Mouse (Mus musculus): ENCODE results near the gene Hoxa9. TPM values are rescaled to one million over a fixed set of nuclear protein-coding genes. Genes with fewer than 3 reads are reported as not detected.
A peak's percentile ranks its signal among the peaks of the same experiment; 100 is the strongest.

The Hoxa9 gene
- total RNA-seq, 2 experiments from 2014 or later: 7.8 to 8.3 TPM

DNA sequence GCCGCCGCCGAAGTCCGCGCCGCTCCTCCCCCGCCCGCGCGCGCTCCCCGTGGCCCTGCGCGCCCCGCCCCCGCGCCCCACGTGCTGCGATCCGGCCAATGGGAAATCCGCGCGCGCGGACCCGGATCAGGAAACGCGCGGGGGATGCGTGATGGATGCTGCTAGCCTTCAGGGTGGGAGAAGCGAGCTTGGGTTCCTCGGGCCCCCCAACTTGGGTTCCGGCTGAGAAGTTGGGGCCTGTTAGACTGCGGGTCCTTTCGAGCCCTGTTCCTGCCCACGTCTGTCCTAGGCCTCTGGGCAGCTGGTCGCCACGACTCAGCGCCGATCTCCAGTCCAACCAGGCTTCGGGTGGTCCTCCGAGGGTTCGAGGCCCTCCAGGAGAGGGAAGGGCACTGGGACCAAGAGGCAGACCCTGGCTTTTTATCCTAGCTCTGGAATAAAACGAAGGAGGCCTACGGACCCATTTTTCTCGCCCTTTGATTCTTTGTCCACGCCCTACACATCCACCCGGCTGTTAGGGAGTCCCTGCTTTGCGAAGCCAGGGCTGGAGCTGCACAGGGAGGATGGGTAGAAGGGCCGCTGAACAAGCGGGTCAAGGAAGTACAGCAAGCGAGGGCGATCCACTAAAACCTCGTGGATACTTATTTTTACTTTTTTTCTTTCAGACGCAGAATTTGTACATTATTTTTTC, 38.9 kb downstream of the Hoxa9 start:
- peak; percentile 90 for DNase-seq
- intact Hi-C loops (cut with DNase I; ENCODE audit: low total_unique reads): no loop called here

DNA sequence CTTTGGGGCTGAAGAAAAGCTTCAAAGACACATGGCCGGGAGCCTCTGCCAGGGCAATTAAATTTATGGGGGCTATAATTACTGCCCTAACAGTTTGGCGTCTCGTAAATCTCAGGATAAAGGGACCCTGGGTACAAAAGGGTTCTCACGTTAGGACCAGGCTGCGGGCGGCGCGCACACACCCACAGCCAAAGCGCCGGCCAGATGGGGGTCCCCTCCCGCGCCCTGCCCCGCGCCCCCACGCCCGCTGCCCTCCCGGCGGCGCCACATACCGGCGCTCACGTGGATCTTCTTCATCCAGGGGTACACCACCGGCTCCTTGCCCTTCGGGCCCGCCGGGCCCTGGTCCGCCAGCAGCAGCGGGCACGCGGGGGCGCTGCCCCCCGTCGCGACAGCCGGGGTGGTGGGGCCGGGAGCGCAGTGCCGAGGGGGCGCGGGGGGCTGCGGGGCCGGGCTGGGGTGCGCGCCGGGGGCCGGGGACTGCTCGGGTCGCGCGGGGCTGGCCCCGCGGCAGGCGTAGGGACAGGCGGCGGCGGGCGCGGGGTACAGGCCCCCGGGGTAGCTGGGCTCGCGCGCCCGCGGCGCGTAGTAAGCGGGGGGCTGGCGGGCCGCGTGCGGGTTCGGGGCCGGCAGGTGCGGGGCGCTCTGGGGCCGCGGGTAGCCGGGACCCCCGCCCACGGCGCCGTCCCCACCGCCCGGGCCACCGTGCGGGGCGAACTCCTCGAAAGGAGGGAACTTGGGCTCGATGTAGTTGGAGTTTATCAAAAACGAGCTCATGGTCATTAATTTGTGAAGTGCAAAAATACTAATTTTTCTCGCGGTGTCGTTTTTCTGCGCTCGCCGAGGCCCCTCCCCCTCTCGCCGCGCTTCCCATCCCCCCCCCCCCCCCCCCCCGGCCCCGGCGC, 39.7 kb downstream of the Hoxa9 start, which contains the start of gene Hoxa4:
TSS of gene Hoxa4 (minus strand) at position 848 of the 905 bp plus-strand sequence.
- DNase-seq: peak; percentile 32
- intact Hi-C loops (cut with DNase I; ENCODE audit: low total_unique reads): no loop called here

DNA sequence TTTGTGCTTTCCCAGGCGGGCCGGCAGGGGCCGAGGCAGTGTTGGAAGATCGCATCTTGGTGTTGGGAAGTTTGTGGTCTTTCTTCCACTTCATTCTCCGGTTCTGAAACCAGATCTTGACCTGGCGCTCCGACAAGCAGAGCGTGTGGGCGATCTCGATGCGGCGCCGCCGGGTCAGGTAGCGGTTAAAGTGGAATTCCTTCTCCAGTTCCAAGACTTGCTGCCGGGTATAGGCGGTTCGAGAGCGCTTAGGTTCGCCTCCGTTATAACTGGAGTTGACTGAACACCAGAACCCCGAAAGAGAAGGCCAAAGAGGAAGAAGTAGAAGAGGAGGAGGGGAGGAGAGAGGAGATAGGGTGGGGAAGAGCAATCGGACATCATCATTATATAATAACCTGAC, 40.5 kb downstream of the Hoxa9 start:
- DNase-seq: no peak
- intact Hi-C loops (cut with DNase I; ENCODE audit: low total_unique reads): no loop called here

DNA sequence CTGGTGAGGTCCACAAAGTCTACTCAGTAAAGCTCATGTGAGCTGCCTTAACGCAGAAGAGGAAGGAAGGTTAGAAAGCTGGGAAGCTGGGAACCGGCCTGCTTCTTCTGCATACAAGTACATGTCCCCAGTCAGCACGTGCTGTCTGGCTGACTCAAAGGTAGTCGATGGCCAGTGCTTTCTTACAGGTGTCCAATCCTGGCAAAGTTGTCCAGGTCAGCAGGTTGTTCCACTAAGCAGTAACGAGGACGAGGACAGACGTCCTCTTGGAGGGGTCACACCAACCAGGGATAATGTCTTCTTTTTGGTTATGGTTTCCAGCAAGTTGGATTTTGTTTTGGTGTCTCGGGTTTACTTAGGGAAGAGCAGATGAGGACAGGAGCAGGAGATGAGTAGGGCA, 41.0 kb downstream of the Hoxa9 start:
- no peak for DNase-seq
- intact Hi-C loops (cut with DNase I; ENCODE audit: low total_unique reads): no loop called here

DNA sequence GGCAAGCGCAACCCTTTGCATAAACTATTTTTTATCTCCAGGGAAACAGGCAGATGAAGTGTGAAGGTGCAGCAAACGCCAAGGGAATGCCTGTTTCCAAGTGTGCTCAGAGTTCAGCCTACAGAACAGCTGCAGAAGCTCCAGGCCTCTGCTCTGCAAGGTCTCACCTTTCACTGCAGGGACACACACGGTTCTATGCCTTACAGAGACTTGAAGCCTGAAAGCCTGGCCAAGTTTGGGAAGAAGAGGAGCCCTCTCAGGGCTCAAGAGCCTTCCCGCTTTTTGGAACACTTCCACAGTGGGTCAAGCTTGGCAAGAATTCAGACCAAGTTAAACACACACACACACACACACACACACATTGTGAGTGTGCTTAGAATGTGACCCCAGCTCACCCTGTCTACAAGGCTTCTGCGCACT, 41.7 kb downstream of the Hoxa9 start:
- peak; percentile 43 for DNase-seq
- intact Hi-C loops (cut with DNase I; ENCODE audit: low total_unique reads): no loop called here

DNA sequence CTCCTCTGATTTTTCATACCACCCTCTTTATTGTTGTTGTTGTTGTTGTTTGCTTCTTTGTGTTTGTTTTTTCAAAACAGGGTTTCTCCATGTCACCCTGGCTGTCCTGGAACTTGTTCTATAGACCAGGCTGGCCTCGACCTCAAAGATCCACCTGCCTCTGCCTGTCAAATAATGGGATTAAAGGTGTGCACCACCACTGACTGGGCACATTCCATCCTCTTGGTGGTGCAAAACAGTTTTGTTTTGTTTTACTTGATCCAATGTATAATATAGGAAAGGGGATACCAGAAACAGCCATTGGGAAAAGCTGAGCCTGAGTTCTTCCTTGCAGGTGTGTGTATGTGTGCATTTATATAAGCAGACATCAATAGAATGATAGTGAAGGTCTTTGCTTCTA, 44.4 kb downstream of the Hoxa9 start:
- no peak for DNase-seq
- intact Hi-C loops (cut with DNase I; ENCODE audit: low total_unique reads): no loop called here

DNA sequence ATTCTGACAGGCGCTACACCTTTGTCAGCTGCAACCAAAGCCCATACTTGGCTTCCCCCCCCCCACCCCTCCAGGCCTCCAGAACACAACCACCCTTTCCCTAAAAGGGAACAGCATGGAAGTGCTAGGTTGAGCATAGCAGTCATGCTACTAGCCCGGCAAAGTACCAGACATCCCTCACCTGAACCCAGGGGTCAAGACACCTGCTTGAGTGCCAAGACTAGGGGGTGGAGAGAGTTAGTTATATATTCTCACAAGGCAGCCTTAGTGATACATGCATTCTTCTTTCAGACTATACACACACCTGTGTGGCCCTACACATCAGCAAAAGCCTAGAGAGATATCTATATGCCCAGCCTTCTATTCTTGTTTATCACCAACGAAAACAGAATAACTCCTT, 45.1 kb downstream of the Hoxa9 start:
- intact Hi-C loops (cut with DNase I; ENCODE audit: low total_unique reads): no loop called here
- no peak for DNase-seq

DNA sequence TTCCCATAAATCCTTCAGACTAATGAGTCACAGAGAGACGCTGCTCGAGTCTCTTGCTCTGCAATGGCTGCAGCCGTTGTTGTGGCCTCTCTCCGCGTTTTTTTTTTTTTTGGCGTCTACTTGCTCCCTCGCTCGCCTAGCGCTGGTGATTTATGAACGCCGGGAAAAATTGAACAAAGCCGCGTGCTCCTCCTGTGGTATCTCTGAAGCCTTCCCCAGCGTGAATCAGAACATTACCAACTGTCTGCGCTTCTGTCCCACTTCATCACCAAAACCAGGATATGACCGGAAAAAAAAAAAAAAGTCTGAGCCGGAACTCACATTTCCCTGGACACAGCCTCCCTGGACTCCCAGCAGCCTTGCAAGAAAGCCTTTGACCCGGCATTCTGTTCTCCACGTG, 45.7 kb downstream of the Hoxa9 start:
- intact Hi-C loops (cut with DNase I; ENCODE audit: low total_unique reads): no loop called here
- DNase-seq: no peak

DNA sequence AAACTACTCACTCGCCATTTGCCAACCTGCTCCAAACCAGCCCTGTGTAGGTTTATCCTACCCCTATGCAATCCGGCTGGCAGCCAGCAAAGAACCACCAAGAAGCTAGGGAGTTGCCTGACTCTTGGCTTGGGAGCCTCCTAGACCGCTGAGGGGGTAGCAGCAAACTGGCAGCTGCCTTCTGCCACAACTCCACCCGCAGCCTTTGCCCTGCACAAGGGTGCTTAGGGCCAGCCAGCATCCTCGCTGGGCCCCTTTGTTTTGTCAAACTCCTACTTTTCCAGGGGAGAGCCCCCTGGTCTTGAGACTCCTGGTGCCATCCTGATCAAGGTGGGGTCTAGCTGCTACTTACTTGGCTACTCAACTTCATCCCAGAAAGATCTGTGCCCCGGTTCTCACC, 46.2 kb downstream of the Hoxa9 start:
- no peak for DNase-seq
- intact Hi-C loops (cut with DNase I; ENCODE audit: low total_unique reads): no loop called here

DNA sequence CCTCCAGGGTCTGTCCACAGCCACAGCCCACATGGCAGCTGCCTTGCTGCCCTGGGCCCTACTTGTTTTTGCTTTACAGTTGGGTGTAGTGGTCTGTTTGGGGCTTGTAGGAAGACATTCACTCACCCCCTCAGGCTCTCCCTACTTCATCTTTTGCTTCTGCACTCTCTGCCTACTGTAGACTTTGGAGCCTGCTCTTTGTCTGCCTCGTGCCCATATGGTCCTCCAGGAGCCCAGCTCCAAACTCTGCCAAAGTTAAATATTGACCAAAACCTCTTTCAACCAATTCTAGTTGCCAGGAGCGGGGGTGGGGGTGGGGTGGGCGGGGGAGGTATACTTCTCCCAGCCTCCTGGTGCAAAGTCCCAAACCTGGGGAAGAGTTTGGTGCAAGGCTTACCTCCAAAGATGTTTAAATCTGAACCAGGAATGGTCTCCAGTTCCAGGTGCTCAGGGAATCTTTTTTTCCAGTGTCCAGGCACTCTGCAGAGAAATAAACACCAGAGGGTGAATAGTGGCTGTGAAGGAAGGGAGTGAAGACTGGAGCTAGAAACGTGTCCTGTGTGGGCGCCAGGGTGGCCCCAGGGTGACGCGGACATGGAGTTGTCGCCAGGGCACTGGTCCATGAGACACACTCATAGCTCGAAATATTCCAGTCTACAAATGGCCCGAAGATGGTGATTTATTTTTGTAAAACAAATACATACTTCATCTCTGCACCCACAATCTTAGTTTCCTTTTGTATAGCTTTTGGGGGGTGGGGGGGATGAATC, 47.4 kb downstream of the Hoxa9 start:
- intact Hi-C loops (cut with DNase I; ENCODE audit: low total_unique reads): no loop called here
- DNase-seq: no peak

DNA sequence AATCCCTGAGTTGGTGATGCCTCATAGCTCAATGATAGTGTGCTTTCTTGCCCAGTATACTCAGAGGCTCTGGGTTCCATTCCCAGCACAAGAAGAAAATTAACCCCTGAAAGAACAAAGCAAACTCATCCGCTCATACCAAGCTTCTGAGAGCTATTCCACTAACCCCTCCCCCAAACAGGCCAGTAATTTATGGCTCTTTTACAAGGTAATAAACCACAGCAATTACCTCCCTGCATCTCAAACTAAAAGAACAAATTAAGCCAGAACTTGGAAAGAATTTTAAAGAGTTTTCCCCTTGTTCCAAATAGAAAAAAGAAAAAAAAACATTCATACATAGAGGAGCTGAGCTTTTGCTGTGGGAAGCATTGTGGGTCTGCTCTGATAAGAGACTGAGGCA, 48.1 kb downstream of the Hoxa9 start:
- no peak for DNase-seq
- intact Hi-C loops (cut with DNase I; ENCODE audit: low total_unique reads): no loop called here

DNA sequence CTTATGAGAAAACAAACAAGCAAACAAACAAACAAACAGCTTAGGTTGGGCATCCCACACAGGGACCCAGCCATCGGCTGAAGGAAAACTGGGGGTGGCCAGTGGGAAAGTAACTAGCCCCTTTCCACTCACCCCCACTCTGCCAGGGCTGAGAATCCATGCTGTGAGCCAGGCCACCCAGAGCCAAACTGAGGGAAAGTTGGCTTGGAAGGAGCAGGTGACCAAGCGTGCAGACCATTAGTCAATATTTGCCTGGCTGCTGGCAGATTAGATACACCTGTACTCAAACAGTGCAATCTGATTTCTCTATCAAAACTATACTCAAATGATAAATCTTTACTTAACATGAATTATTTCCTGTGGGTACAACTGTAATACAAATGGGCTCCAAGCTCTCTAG, 48.9 kb downstream of the Hoxa9 start:
- DNase-seq: no peak
- intact Hi-C loops (cut with DNase I; ENCODE audit: low total_unique reads): no loop called here

DNA sequence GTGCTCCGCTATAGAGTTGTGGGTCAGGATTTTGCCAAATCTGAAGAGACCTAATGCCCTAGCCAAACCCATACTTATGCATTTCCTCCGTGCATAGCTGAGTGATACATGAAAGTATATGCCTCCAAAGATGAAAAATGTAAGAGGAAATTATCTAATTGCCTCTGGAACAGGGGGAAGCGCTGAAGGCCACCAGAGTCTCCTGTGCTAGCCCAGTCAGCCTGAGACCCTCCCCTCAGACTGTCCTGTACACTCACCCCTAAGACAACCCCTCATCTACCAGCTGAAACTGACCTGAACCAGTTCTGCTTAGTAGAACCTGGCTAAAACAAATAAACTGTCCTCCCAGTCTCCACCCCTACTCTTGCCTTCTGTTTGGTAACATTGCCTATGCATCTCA, 50.2 kb downstream of the Hoxa9 start:
- no peak for DNase-seq
- intact Hi-C loops (cut with DNase I; ENCODE audit: low total_unique reads): no loop called here

DNA sequence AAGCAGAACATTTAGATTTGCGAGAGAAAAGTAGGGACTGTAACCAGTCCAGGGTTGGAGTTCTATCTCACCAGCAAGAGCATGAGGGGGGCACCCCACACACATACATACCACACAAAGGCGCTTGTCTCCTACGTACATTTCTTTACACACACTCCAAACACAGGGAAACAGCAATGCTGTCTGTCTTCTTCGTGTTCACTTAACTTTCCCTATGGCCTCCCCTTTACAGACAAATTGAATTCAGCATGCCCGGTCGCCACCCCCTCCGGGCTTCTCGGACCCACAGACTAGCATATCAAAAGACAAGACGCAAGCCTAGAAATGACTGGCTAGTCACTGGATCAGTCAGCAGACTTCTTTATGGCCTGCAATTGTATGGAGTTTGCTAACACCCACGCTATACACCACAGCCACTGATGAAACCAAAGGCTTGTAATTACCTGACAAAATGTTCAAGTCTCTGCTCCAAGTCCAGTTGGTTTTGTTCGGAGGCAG, 50.6 kb downstream of the Hoxa9 start:
- intact Hi-C loops (cut with DNase I; ENCODE audit: low total_unique reads): no loop called here
- no peak for DNase-seq

DNA sequence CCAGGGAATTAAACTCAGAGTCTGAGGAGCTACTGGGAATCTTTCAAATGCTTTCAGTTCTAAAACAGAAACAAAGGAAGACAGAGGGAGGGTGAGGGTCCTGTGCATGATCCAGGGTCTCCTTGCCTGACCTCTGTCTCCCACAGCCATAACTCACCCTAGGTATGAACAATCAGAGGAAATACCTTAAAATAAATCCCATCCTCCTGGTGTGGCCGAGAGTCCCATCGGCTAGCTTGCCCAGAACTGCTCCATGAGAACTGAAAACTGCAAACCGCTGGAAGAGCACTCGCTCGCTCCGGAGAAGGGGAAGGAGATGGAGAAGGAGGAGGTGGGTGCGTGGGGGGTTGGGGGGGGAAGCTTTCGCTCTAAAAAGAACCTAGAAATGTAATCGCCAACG, 51.2 kb downstream of the Hoxa9 start:
- DNase-seq: no peak
- intact Hi-C loops (cut with DNase I; ENCODE audit: low total_unique reads): no loop called here

DNA sequence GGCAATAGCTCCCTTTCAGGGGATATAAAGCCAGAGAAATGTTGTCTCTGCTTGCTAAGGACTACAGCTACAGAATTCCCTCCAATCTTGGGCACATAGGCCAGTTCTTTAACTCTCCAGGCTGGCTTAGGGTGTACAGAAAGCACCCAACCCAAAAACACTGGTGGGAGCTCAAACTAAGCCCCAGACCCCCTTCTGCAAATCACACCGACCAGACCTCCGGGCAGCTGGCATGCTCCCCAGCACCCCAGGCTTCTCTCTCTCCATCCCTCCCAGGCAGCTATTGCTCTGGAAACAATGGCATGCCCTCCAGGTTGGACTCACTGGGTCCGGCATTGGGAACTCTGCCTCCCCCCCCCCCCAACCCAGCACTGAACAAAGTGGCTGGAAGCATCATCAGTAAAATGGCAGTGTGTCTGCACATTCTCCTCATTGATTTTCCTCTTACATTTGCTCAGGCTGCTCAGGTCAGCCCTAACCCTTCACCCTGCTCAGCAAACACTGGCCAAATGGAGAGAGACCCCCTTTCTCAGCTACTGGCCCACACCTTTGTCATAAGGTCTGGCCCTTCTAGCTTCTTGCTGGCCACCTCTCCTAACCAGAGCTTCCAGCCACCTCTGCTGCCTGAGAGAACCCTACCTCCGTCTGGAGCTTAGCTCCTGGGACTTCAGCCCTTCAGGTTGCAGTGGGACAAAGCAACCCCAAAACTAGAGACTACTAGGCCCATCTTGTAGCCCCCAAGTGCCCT, 51.8 kb downstream of the Hoxa9 start:
- intact Hi-C loops (cut with DNase I; ENCODE audit: low total_unique reads): no loop called here
- DNase-seq: no peak

DNA sequence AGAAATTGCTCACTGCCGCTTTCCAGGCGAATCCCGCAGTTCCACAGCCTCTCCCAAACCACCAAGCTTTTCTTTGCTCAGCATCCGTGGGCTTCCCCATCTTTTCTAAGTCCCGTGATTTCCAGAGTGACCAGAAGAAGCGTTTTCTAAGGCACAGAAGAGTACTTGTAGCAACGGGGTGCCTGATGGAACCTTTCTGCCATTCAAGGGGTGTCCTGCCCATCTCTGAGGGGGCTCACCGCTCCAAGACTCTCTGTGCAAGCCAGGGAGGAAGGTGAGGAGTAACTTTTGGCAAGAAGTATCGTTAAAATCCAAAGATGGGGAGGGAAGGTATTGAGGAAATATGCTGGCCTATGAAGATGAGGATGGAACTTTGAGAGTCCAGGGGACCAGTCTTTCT, 53.1 kb downstream of the Hoxa9 start:
- intact Hi-C loops (cut with DNase I; ENCODE audit: low total_unique reads): no loop called here
- DNase-seq: no peak

DNA sequence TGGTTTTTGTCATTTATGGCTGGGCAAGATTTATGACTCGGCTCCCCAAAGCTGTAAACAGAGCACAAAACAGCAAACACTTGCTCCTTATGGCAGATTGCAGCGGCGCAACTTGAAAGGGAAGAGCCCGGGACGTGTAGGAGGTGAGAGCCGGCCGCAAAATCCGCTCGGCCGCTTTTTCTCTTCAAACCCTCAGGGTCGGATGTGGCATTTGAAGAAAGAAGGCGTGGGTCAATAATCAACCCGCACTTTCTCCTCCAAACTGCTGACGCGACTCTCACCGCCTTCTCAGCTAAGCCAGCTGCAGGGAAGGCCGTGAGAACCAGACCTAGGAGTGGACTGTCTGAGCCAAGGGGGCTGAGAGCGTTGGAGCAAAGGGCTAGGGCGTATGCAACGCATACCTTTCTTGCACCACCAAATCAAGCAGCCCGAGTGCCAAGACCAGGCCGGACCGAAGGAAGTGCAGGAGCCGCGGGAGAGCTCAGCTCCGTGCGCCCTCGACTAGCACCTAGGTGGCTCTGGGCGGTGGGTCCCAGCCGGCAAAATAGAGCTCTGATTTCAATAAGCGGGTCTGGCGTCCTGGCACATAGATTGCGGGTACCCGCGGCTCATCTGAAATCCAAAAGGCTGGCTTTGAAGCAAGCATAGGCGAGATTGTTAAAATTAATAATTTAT, 53.7 kb downstream of the Hoxa9 start, which contains the start of gene 5730596B20Rik:
TSS of gene 5730596B20Rik (plus strand) at position 438 of the 675 bp plus-strand sequence.
- DNase-seq: no peak
- intact Hi-C loops (cut with DNase I; ENCODE audit: low total_unique reads): no loop called here

DNA sequence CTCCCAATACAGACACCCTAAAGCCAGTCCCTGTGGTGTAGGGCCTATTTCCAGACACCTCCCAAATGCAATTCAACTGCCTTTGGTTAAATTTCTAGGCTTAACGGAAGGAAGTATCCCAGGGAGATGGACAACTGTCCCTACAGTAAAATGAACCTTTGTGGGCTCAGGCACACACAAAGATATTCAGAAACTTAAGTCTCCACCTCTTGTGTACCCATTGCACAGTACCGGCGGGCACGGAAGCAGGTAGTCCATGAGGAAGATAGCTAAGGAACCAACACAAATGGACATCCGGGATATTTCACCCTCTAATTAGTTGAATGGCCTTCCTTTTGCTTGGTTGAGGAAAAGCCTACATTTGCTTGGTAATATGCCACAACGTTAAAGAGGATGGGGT, 54.5 kb downstream of the Hoxa9 start:
- intact Hi-C loops (cut with DNase I; ENCODE audit: low total_unique reads): no loop called here
- DNase-seq: no peak
